Mouse (Mus musculus): ENCODE data around the gene Itga9.

- no peak for TF ChIP-seq CTCF (IDR thresholded peaks at IDR 0.05; ENCODE audit: control insufficient read depth, insufficient read depth, insufficient read length)
- no peak for TF ChIP-seq MYOG (IDR thresholded peaks at IDR 0.05; ENCODE audit: control insufficient read depth, extremely low read depth, insufficient read length)
- no peak for TF ChIP-seq MYOD1 (IDR thresholded peaks at IDR 0.05; ENCODE audit: control insufficient read depth, insufficient read length, low read depth)
- TF ChIP-seq CEBPB (IDR thresholded peaks at IDR 0.05; ENCODE audit: low read depth): no peak
- TF ChIP-seq USF1 (IDR thresholded peaks at IDR 0.05; ENCODE audit: low read depth): no peak
These were observed 143.0 kb downstream of the Itga9 start for GRCm38 (mm10) chr9:118749335-118749949.
